Mouse (Mus musculus): ENCODE results near the gene 2810408A11Rik.

Gene 2810408A11Rik

GRCm38 (mm10) chr11:69849128-69849527, 51.7 kb downstream of the 2810408A11Rik start:
- no peak for DNase-seq (ENCODE audit: low spot score in 2 of 2)

GRCm38 (mm10) chr11:69848021-69848420, 52.8 kb downstream of the 2810408A11Rik start:
- DNase-seq (ENCODE audit: low spot score in 2 of 2) = no peak

All from left cerebral cortex, adult 9 months (tissue).